Mouse (Mus musculus): ENCODE measurements around the gene Mt4. TPM values are rescaled to one million over a fixed set of nuclear protein-coding genes. Genes with fewer than 3 reads are reported as not detected.
A peak's percentile ranks its signal among the peaks of the same experiment; 100 is the strongest.
"Not testable (repeated sequence)": the region's sequence is repeated elsewhere in the genome, so short reads cannot be mapped to it uniquely, and the experiment has no call there.

The Mt4 gene
- polyA plus RNA-seq, 1 experiment from 2014 or later: 0.78 TPM

GRCm38 (mm10) chr8:94135556-94135955 is 1.4 kb upstream of the Mt4 start:
- Histone ChIP-seq H3K4me3 (replicated peaks) (no peak overlapping the region), H3K4me1 (replicated peaks) (peaks cover 12% of the 10 kb centered on the region), H3K27ac (no peak overlapping the region), H3K36me3 (no peaks in the 10 kb centered on the region), H3K27me3 (peaks cover 32% of the 10 kb centered on the region), H3K9me3 (replicated peaks) (no peaks in the 10 kb centered on the region), H3K9ac (no peak overlapping the region), H3K4me2 (no peak overlapping the region)
- 69% methylated on average over 6 of the region's 6 CpGs for WGBS (ENCODE audit: insufficient replicate concordance)
- ATAC-seq (ENCODE audit: low read depth): no peak
- no peak for DNase-seq

- Histone ChIP-seq H3K4me3 (replicated peaks) (no peak overlapping the region), H3K36me3 (no peaks in the 10 kb centered on the region), H3K4me1 (replicated peaks) (peaks cover 12% of the 10 kb centered on the region), H3K9me3 (replicated peaks) (no peaks in the 10 kb centered on the region), H3K9ac (no peak overlapping the region), H3K27me3 (peaks cover 32% of the 10 kb centered on the region), H3K4me2 (no peak overlapping the region), H3K27ac (no peak overlapping the region)
- no peak for DNase-seq
- no peak for ATAC-seq (ENCODE audit: low read depth)
- WGBS (ENCODE audit: insufficient replicate concordance): 81% methylated on average over 7 of the region's 7 CpGs
These were observed 805 bp upstream of the Mt4 start for GRCm38 (mm10) chr8:94136192-94136591.

GRCm38 (mm10) chr8:94140266-94140795 is 3.3 kb downstream of the Mt4 start:
- ATAC-seq (ENCODE audit: low read depth): no peak
- H3K9ac ChIP-seq: no peak overlapping the region
- peaks cover 5% of the 10 kb centered on the region; the same call in 1 of the 2 replicates for H3K4me1 ChIP-seq (replicated peaks)
- no peaks in the 10 kb centered on the region for H3K9me3 ChIP-seq (replicated peaks)
- H3K27ac ChIP-seq: no peak overlapping the region
- H3K27me3 ChIP-seq: peaks cover 28% of the 10 kb centered on the region
- no peak for DNase-seq
- H3K36me3 ChIP-seq: no peaks in the 10 kb centered on the region
- WGBS (ENCODE audit: insufficient replicate concordance): 68% methylated on average over 4 of the region's 4 CpGs
- H3K4me3 ChIP-seq (replicated peaks): no peak overlapping the region
- H3K4me2 ChIP-seq: no peak overlapping the region

GRCm38 (mm10) chr8:94148236-94148635 is 11.2 kb downstream of the Mt4 start:
- 44% methylated on average over 5 of the region's 5 CpGs for WGBS (ENCODE audit: insufficient replicate concordance)
- Histone ChIP-seq H3K4me3 (replicated peaks) (no peak overlapping the region), H3K27ac (no peak overlapping the region), H3K9me3 (replicated peaks) (no peaks in the 10 kb centered on the region), H3K4me2 (no peak overlapping the region), H3K9ac (no peak overlapping the region), H3K27me3 (peaks cover 30% of the 10 kb centered on the region), H3K4me1 (replicated peaks) (peaks cover 41% of the 10 kb centered on the region), H3K36me3 (no peaks in the 10 kb centered on the region)
- ATAC-seq (ENCODE audit: low read depth): no peak
- DNase-seq: no peak

- Histone ChIP-seq H3K4me1 (replicated peaks) (peaks cover 50% of the 10 kb centered on the region), H3K9ac (peak overlapping the region; percentile 61), H3K27ac (peak overlapping the region; percentile 90), H3K9me3 (replicated peaks) (no peaks in the 10 kb centered on the region), H3K4me3 (replicated peaks) (no peak overlapping the region), H3K27me3 (peaks cover 51% of the 10 kb centered on the region), H3K4me2 (peak overlapping the region; percentile 45), H3K36me3 (no peaks in the 10 kb centered on the region)
- WGBS (ENCODE audit: insufficient replicate concordance): 42% methylated on average over 5 of the region's 5 CpGs
- ATAC-seq (ENCODE audit: low read depth) (peak; percentile 87), DNase-seq (peak; percentile 58)
These were observed 13.9 kb downstream of the Mt4 start for GRCm38 (mm10) chr8:94150925-94151324.

- Histone ChIP-seq H3K4me3 (replicated peaks) (peak within 1 kb of the TSS; percentile 37), H3K4me1 (replicated peaks) (peaks cover 50% of the 10 kb centered on the region), H3K9ac (peak within 1 kb of the TSS; percentile 61; the same call in 1 of the 2 replicates), H3K36me3 (no peaks in the 10 kb centered on the region), H3K9me3 (replicated peaks) (no peaks in the 10 kb centered on the region), H3K27ac (peak within 1 kb of the TSS; percentile 80), H3K27me3 (peaks cover 52% of the 10 kb centered on the region), H3K4me2 (peak within 1 kb of the TSS; percentile 63)
- WGBS (ENCODE audit: insufficient replicate concordance): 3% methylated on average over 29 of the region's 29 CpGs
- ATAC-seq (ENCODE audit: low read depth): peak; percentile 60
- peak; percentile 20 for DNase-seq
These were observed 15.7 kb downstream of the Mt4 start, which contains the start of gene Mt3 for GRCm38 (mm10) chr8:94152513-94153300. TSS of gene Mt3 (plus strand) at chr8:94152607.

GRCm38 (mm10) chr8:94153451-94153850 is 16.5 kb downstream of the Mt4 start:
- Histone ChIP-seq H3K36me3 (no peaks in the 10 kb centered on the region), H3K9ac (no peak overlapping the region), H3K4me1 (replicated peaks) (peaks cover 50% of the 10 kb centered on the region), H3K9me3 (replicated peaks) (no peaks in the 10 kb centered on the region), H3K27me3 (peaks cover 51% of the 10 kb centered on the region), H3K4me2 (no peak overlapping the region), H3K4me3 (replicated peaks) (no peak overlapping the region), H3K27ac (no peak overlapping the region)
- WGBS (ENCODE audit: insufficient replicate concordance): 35% methylated on average over 7 of the region's 7 CpGs
- no peak for ATAC-seq (ENCODE audit: low read depth)
- DNase-seq: no peak

GRCm38 (mm10) chr8:94154537-94154936 is 17.5 kb downstream of the Mt4 start:
- H3K36me3 ChIP-seq: no peaks in the 10 kb centered on the region
- H3K27ac ChIP-seq: no peak overlapping the region
- no peak overlapping the region for H3K4me3 ChIP-seq (replicated peaks)
- H3K27me3 ChIP-seq: peaks cover 44% of the 10 kb centered on the region
- no peak overlapping the region for H3K4me2 ChIP-seq
- 38% methylated on average over 6 of the region's 6 CpGs for WGBS (ENCODE audit: insufficient replicate concordance)
- DNase-seq (no peak), ATAC-seq (ENCODE audit: low read depth) (no peak)
- no peak overlapping the region for H3K9ac ChIP-seq
- peaks cover 45% of the 10 kb centered on the region for H3K4me1 ChIP-seq (replicated peaks)
- no peaks in the 10 kb centered on the region for H3K9me3 ChIP-seq (replicated peaks)

- no peak overlapping the region for H3K27ac ChIP-seq
These were observed 19.1 kb downstream of the Mt4 start for GRCm38 (mm10) chr8:94156092-94156491.

GRCm38 (mm10) chr8:94165772-94166171 is 28.8 kb downstream of the Mt4 start:
- DNase-seq; ATAC-seq (ENCODE audit: low read depth); H3K36me3 ChIP-seq; H3K9me3 ChIP-seq (replicated peaks); H3K27ac ChIP-seq; H3K4me2 ChIP-seq; H3K4me3 ChIP-seq (replicated peaks); H3K9ac ChIP-seq: not testable (repeated sequence)
- 0 out of 2 replicates have a peak, but pooled peaks cover 13% of the 10 kb centered on the region for H3K27me3 ChIP-seq
- H3K4me1 ChIP-seq (replicated peaks): peaks cover 29% of the 10 kb centered on the region
- 61% methylated on average over 8 of the region's 8 CpGs for WGBS (ENCODE audit: insufficient replicate concordance)

More at GRCm38 (mm10) chr8:94156092-94156491, 19.1 kb downstream of the Mt4 start:
- DNase-seq (no peak), ATAC-seq (ENCODE audit: low read depth) (no peak)
- H3K4me1 ChIP-seq (replicated peaks): peaks cover 31% of the 10 kb centered on the region
- no peaks in the 10 kb centered on the region for H3K36me3 ChIP-seq
- peaks cover 43% of the 10 kb centered on the region for H3K27me3 ChIP-seq
- no peak overlapping the region for H3K4me2 ChIP-seq
- H3K9me3 ChIP-seq (replicated peaks): no peaks in the 10 kb centered on the region
- no peak overlapping the region for H3K4me3 ChIP-seq (replicated peaks)
- WGBS (ENCODE audit: insufficient replicate concordance): 53% methylated on average over 4 of the region's 4 CpGs
- no peak overlapping the region for H3K9ac ChIP-seq

GRCm38 (mm10) chr8:94167244-94167643 is 30.2 kb downstream of the Mt4 start:
- H3K4me2 ChIP-seq: no peak overlapping the region

More at GRCm38 (mm10) chr8:94167244-94167643, 30.2 kb downstream of the Mt4 start:
- 5% methylated on average over 6 of the region's 6 CpGs for WGBS (ENCODE audit: insufficient replicate concordance)
- 0 out of 2 replicates have a peak, but pooled peaks cover 13% of the 10 kb centered on the region for H3K27me3 ChIP-seq
- no peak overlapping the region for H3K27ac ChIP-seq
- peaks cover 44% of the 10 kb centered on the region for H3K4me1 ChIP-seq (replicated peaks)
- peak; percentile 74 for DNase-seq
- H3K9me3 ChIP-seq (replicated peaks): no peaks in the 10 kb centered on the region
- no peak overlapping the region; the same call in 1 of the 2 replicates for H3K9ac ChIP-seq
- H3K4me3 ChIP-seq (replicated peaks): no peak overlapping the region
- no peak for ATAC-seq (ENCODE audit: low read depth)
- no peaks in the 10 kb centered on the region for H3K36me3 ChIP-seq

Measured in liver, embryonic 13.5 days (tissue).